Mouse (Mus musculus): ENCODE data around the gene Vav1.

GRCm38 (mm10) chr17:57264972-57265945 is 13.6 kb upstream of the Vav1 start:
- TF ChIP-seq POLR2A (IDR thresholded peaks at IDR 0.05; ENCODE audit: low read depth, low read length) = no peak
- no peak for TF ChIP-seq CTCF (IDR thresholded peaks at IDR 0.05; ENCODE audit: extremely low read depth, insufficient read depth, insufficient read length, insufficient replicate concordance)
